Mouse (Mus musculus) limb, embryonic 11.5 days (tissue): ENCODE data around the gene Elp5. TPM values are rescaled to one million over a fixed set of nuclear protein-coding genes. Genes with fewer than 3 reads are reported as not detected.

Experiments
- ATAC-seq: fragments of 200-750 bp; cut with Nextera tagmentation; 2 replicates; pipeline ENCODE4 v1.8.0; 2017; ENCODE audit warnings: low read depth; ENCODE audit not compliant: insufficient number of reproducible peaks, low FRiP score, low TSS enrichment
- DNase-seq: peaks from one replicate; pipeline ENCODE4 v3.0.0-alpha.2; 2015; ENCODE audit warnings: low spot score
- H3K27ac ChIP-seq: fragments of 300-500 bp; sonication (generic); replicated peaks from 2 replicates; pipeline ENCODE4 v1.5.1; 2014; ENCODE audit warnings: low read depth, mild to moderate bottlenecking, low read length
- H3K27me3 ChIP-seq: fragments of 300-500 bp; sonication (generic); 2 replicates; pipeline ENCODE4 v1.6.1; 2014; ENCODE audit warnings: mild to moderate bottlenecking, low read length, mixed read lengths; ENCODE audit not compliant: control insufficient read depth, insufficient read depth
- H3K36me3 ChIP-seq: fragments of 300-500 bp; sonication (generic); 2 replicates; pipeline ENCODE4 v1.6.1; 2014; ENCODE audit warnings: mild to moderate bottlenecking, low read length, moderate library complexity, mixed read lengths; ENCODE audit not compliant: control insufficient read depth, insufficient read depth
- H3K4me1 ChIP-seq: fragments of 300-500 bp; sonication (generic); 2 replicates; pipeline ENCODE4 v1.6.1; 2014; ENCODE audit warnings: low read length, mixed read lengths; ENCODE audit not compliant: control insufficient read depth, insufficient read depth
- H3K4me2 ChIP-seq: fragments of 300-500 bp; sonication (generic); 2 replicates; pipeline ENCODE4 v1.6.1; 2014; ENCODE audit warnings: low read depth, mild to moderate bottlenecking, moderate library complexity; ENCODE audit not compliant: severe bottlenecking
- H3K4me3 ChIP-seq: fragments of 300-500 bp; sonication (generic); 2 replicates; pipeline ENCODE4 v1.5.1; 2014; ENCODE audit warnings: low read depth, low read length
- H3K9ac ChIP-seq: fragments of 300-500 bp; sonication (generic); 2 replicates; pipeline ENCODE4 v1.6.1; 2014; ENCODE audit warnings: mild to moderate bottlenecking, low read length
- H3K9me3 ChIP-seq: fragments of 300-500 bp; sonication (generic); 2 replicates; pipeline ENCODE4 v1.6.1; 2016; ENCODE audit warnings: low read length; ENCODE audit not compliant: control insufficient read depth
- WGBS: fragments of 180-500 bp; shearing (Covaris S2); extraction: QIAGEN DNeasy Blood & Tissue Kit; methylation state at CpG from one replicate; pipeline ENCODE4 v1.1.7; 2014; 5-methylcytosine and 5-hydroxymethylcytosine counted together
- polyA plus RNA-seq: library from polyadenylated mRNA; unstranded; fragments of >200 nt; fragmentation: Nextera tagmentation; extraction: Ambion mirVana; gene quantifications from 2 replicates; pipeline ENCODE4 v1.2.1, GENCODE M21; 2014

Elp5 gene
- polyA plus RNA-seq, 1 experiment from 2014 or later = 148 TPM

- peak overlapping the region; percentile 55 for H3K4me2 ChIP-seq
- peaks cover 4% of the 10 kb centered on the region; the same call in 1 of the 2 replicates for H3K4me1 ChIP-seq
- no peaks in the 10 kb centered on the region for H3K9me3 ChIP-seq
- H3K27ac ChIP-seq = peak overlapping the region; percentile 84
- DNase-seq (no peak), ATAC-seq (no peak)
- 1% methylated on average over 15 of the region's 15 CpGs for WGBS
- peaks cover 23% of the 10 kb centered on the region for H3K36me3 ChIP-seq
- H3K4me3 ChIP-seq = peak overlapping the region; percentile 82
- H3K27me3 ChIP-seq = no peaks in the 10 kb centered on the region
- H3K9ac ChIP-seq = peak overlapping the region; percentile 84
Observed at GRCm38 (mm10) chr11:69991711-69992110, 9.4 kb upstream of the Elp5 start.

GRCm38 (mm10) chr11:69990850-69991691 is 8.8 kb upstream of the Elp5 start, which contains the start of gene Gabarap:
TSS of gene Gabarap (plus strand) at chr11:69991143.
- Histone ChIP-seq H3K9ac (peak within 1 kb of the TSS; percentile 84), H3K4me1 (peaks cover 4% of the 10 kb centered on the region; the same call in 1 of the 2 replicates), H3K36me3 (peaks cover 26% of the 10 kb centered on the region), H3K27me3 (no peaks in the 10 kb centered on the region), H3K9me3 (no peaks in the 10 kb centered on the region), H3K4me2 (peak within 1 kb of the TSS; percentile 55), H3K4me3 (peak within 1 kb of the TSS; percentile 82), H3K27ac (peak within 1 kb of the TSS; percentile 84)
- WGBS = under 1% methylated on average over 38 of the region's 40 CpGs
- ATAC-seq (peak; percentile 45), DNase-seq (peak; percentile 95)

GRCm38 (mm10) chr11:69989949-69990348 is 7.6 kb upstream of the Elp5 start:
- 89% methylated on average over 8 of the region's 8 CpGs for WGBS
- no peak overlapping the region for H3K4me2 ChIP-seq
- ATAC-seq (no peak), DNase-seq (no peak)
- no peaks in the 10 kb centered on the region for H3K27me3 ChIP-seq
- H3K4me3 ChIP-seq = no peak overlapping the region
- no peak overlapping the region; the same call in 1 of the 2 replicates for H3K27ac ChIP-seq
- no peak overlapping the region for H3K9ac ChIP-seq
- peaks cover 4% of the 10 kb centered on the region; the same call in 1 of the 2 replicates for H3K4me1 ChIP-seq
- no peaks in the 10 kb centered on the region for H3K9me3 ChIP-seq
- H3K36me3 ChIP-seq = peaks cover 30% of the 10 kb centered on the region

- Histone ChIP-seq H3K4me2 (no peak overlapping the region), H3K9me3 (no peaks in the 10 kb centered on the region), H3K9ac (no peak overlapping the region), H3K4me1 (peaks cover 13% of the 10 kb centered on the region; the same call in 1 of the 2 replicates), H3K27me3 (no peaks in the 10 kb centered on the region), H3K27ac (no peak overlapping the region), H3K4me3 (0 out of 2 replicates have a peak overlapping the region, but pooled peaks have one; percentile 3), H3K36me3 (peaks cover 28% of the 10 kb centered on the region)
- WGBS = 88% methylated on average over 8 of the region's 8 CpGs
- ATAC-seq = no peak
- DNase-seq = no peak
Observed at GRCm38 (mm10) chr11:69984431-69984830, 2.1 kb upstream of the Elp5 start.

- H3K4me3 ChIP-seq = no peak overlapping the region
- H3K4me2 ChIP-seq = no peak overlapping the region
- H3K9me3 ChIP-seq = no peaks in the 10 kb centered on the region
- H3K4me1 ChIP-seq = peaks cover 13% of the 10 kb centered on the region; the same call in 1 of the 2 replicates
- DNase-seq (no peak), ATAC-seq (no peak)
- H3K27ac ChIP-seq = no peak overlapping the region
- WGBS = 88% methylated on average over 4 of the region's 4 CpGs
- peaks cover 21% of the 10 kb centered on the region for H3K36me3 ChIP-seq
- no peaks in the 10 kb centered on the region for H3K27me3 ChIP-seq
- no peak overlapping the region for H3K9ac ChIP-seq
Observed at GRCm38 (mm10) chr11:69983377-69983776, 1.1 kb upstream of the Elp5 start.

GRCm38 (mm10) chr11:69982877-69983276 is 560 bp upstream of the Elp5 start:
- no peaks in the 10 kb centered on the region for H3K27me3 ChIP-seq
- H3K9ac ChIP-seq = no peak overlapping the region
- ATAC-seq = no peak
- peaks cover 17% of the 10 kb centered on the region for H3K36me3 ChIP-seq
- peaks cover 13% of the 10 kb centered on the region; the same call in 1 of the 2 replicates for H3K4me1 ChIP-seq
- no peaks in the 10 kb centered on the region for H3K9me3 ChIP-seq
- H3K4me2 ChIP-seq = peak overlapping the region; percentile 92
- 44% methylated on average over 5 of the region's 5 CpGs for WGBS
- no peak for DNase-seq
- no peak overlapping the region for H3K27ac ChIP-seq
- H3K4me3 ChIP-seq = peak overlapping the region; percentile 99; the same call in 1 of the 2 replicates

- Histone ChIP-seq H3K4me1 (peaks cover 13% of the 10 kb centered on the region; the same call in 1 of the 2 replicates), H3K27me3 (no peaks in the 10 kb centered on the region), H3K27ac (peak within 1 kb of the TSS; percentile 98), H3K4me3 (peak within 1 kb of the TSS; percentile 99), H3K9ac (peak within 1 kb of the TSS; percentile 96), H3K9me3 (no peaks in the 10 kb centered on the region), H3K36me3 (peaks cover 13% of the 10 kb centered on the region), H3K4me2 (peak within 1 kb of the TSS; percentile 92)
- ATAC-seq = peak; percentile 41
- DNase-seq = peak; percentile 42
- WGBS = under 1% methylated on average over 33 of the region's 43 CpGs
Observed at GRCm38 (mm10) chr11:69981141-69981762, 1.1 kb downstream of the Elp5 start, which contains the start of gene Ctdnep1. TSS of gene Ctdnep1 (plus strand) at chr11:69981156.
